Mouse (Mus musculus): ENCODE results near the gene Adat2. TPM values are rescaled to one million over a fixed set of nuclear protein-coding genes. Genes with fewer than 3 reads are reported as not detected.

Adat2 gene
- polyA plus RNA-seq, 1 experiment from 2014 or later, result 3.8 TPM

Other genes with a start within 250 kb of the Adat2 start
- gene Phactr2, start 78.5 kb upstream of the Adat2 start, polyA plus RNA-seq (2014; fragmentation: Nextera tagmentation; extraction: Ambion mirVana), result 7.2 and 9.0 TPM in 2 replicates
- gene Fuca2, start 53.4 kb upstream of the Adat2 start, polyA plus RNA-seq (2014; fragmentation: Nextera tagmentation; extraction: Ambion mirVana), result 25.6 and 34.9 TPM in 2 replicates
- gene Pex3, start 248 bp downstream of the Adat2 start, polyA plus RNA-seq (2014; fragmentation: Nextera tagmentation; extraction: Ambion mirVana), result 38.4 TPM in 2 replicates